Mouse (Mus musculus): ENCODE measurements around the gene Lif. TPM values are rescaled to one million over a fixed set of nuclear protein-coding genes. Genes with fewer than 3 reads are reported as not detected.

Lif gene
- polyA plus RNA-seq, 1 experiment from 2014 or later, result 0.49 TPM

GRCm38 (mm10) chr11:4235052-4235655 lies 22.2 kb upstream of the Lif start:
- no peak for ATAC-seq (ENCODE audit: insufficient number of reproducible peaks, low FRiP score, low TSS enrichment, low read depth)
- H3K4me2 ChIP-seq, result no peak overlapping the region
- no peak overlapping the region for H3K4me3 ChIP-seq
- 85% methylated on average over 6 of the region's 6 CpGs for WGBS
- no peak overlapping the region for H3K9ac ChIP-seq
- H3K4me1 ChIP-seq, result no peaks in the 10 kb centered on the region; the same call in 1 of the 2 replicates
- H3K27ac ChIP-seq, result no peak overlapping the region
- no peaks in the 10 kb centered on the region for H3K36me3 ChIP-seq
- H3K27me3 ChIP-seq, result no peaks in the 10 kb centered on the region
- H3K9me3 ChIP-seq, result no peaks in the 10 kb centered on the region

DNA sequence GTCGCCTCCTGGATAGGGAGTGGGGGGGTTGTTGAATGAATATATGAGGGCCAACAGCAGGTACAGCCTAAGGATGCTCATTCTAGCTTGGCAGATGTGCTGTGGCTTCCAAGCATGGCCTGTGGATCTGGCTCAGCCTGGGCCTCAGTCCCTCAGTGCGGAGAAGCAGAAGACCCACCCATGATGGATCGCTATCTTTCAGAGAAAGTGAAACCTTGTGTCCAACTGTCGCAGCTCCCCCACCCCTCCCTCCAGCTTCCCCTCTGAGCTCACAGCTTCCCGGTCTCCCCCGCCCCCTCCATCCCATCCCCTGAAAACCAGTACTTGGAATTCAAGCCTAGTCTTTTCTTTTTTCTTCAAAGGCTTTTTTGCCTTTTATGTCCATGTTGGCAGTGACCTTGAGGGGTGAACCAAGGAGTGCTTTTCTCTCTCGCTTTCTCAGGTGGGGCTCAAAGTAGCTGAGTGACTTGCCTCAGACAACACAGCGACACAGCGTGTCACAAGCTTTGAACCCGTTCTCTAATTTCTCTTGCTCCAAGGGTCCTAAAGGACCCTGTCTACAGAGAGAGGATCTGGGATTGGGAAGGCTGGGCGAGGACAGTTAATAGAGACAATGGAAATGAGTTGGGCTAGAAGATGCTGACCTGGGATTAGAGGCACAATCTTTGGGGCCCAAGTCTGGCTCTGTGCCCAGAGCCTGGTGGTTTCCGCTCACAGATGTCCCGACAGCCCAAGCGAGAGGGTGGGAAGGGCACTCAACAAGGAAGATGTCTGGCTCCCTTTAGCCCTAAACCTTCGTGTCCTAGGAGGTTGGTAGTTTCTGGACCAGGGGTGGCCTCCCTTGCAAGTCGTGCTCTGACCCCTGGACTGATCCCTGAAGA lies 21.5 kb upstream of the Lif start, which contains the start of gene Osm:
Gene Osm, plus strand, starts transcription at position 756 of the 881 bp plus-strand sequence.
- WGBS, result 70% methylated on average over 16 of the region's 16 CpGs
- Histone ChIP-seq H3K36me3 (no peaks in the 10 kb centered on the region), H3K27me3 (no peaks in the 10 kb centered on the region), H3K9me3 (no peaks in the 10 kb centered on the region), H3K4me2 (no peak within 1 kb of the TSS), H3K4me3 (no peak within 1 kb of the TSS), H3K27ac (no peak within 1 kb of the TSS), H3K9ac (no peak within 1 kb of the TSS), H3K4me1 (no peaks in the 10 kb centered on the region; the same call in 1 of the 2 replicates)
- ATAC-seq (ENCODE audit: insufficient number of reproducible peaks, low FRiP score, low TSS enrichment, low read depth), result no peak

DNA sequence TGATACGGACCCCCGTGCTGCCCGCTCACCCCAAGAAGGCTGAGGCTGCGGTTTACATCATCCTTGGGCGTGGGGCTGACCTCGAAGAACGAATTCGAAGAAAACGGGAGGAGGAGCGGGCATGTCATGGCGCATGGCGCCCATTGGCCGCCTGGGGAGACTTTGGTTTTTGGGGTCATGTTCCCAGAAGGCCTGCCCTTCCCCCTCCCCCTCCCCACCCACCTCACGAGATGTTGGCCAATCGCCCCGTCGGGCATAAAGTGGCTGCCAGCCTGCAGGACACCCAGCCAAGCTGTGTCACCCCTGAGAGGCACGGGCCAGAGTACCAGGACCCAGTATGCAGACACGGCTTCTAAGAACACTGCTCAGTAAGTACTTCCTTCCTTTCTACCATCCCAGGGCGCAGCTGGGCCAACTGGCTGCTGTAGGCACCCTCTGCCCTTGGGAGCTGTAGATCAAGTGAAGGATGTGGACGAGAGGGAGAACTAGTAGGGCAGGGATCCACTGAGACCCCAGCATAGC lies 20.8 kb upstream of the Lif start:
- ATAC-seq (ENCODE audit: insufficient number of reproducible peaks, low FRiP score, low TSS enrichment, low read depth), result no peak
- no peaks in the 10 kb centered on the region for H3K36me3 ChIP-seq
- no peaks in the 10 kb centered on the region; the same call in 1 of the 2 replicates for H3K4me1 ChIP-seq
- H3K4me2 ChIP-seq, result no peak overlapping the region
- H3K27ac ChIP-seq, result no peak overlapping the region
- H3K27me3 ChIP-seq, result no peaks in the 10 kb centered on the region
- H3K4me3 ChIP-seq, result no peak overlapping the region
- no peaks in the 10 kb centered on the region for H3K9me3 ChIP-seq
- no peak overlapping the region for H3K9ac ChIP-seq
- WGBS, result 87% methylated on average over 21 of the region's 21 CpGs

GRCm38 (mm10) chr11:4237389-4237912 lies 19.9 kb upstream of the Lif start:
- Histone ChIP-seq H3K9ac (no peak overlapping the region), H3K4me3 (no peak overlapping the region), H3K4me1 (no peaks in the 10 kb centered on the region; the same call in 1 of the 2 replicates), H3K36me3 (no peaks in the 10 kb centered on the region), H3K27ac (no peak overlapping the region), H3K27me3 (no peaks in the 10 kb centered on the region), H3K4me2 (no peak overlapping the region), H3K9me3 (no peaks in the 10 kb centered on the region)
- WGBS, result 77% methylated on average over 18 of the region's 18 CpGs
- no peak for ATAC-seq (ENCODE audit: insufficient number of reproducible peaks, low FRiP score, low TSS enrichment, low read depth)

DNA sequence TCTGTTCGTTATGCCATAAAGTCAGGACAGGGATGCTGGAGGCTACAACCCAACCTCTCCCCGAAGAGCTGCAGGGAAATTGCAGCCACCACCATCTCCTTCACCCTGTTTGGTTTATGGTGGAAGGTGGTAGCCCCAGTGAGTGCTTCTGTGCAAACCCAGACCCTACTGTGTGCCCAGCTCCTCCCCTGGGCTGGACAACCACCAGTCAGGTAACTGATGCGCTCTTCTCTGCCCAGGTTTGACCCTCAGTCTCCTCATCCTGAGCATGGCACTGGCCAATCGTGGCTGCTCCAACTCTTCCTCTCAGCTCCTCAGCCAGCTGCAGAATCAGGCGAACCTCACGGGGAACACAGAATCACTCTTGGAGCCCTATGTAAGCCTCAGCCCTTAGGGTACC lies 19.2 kb upstream of the Lif start:
- H3K9ac ChIP-seq, result no peak overlapping the region
- whole genome bisulfite sequencing, result 78% methylated on average over 6 of the region's 6 CpGs
- no peaks in the 10 kb centered on the region; the same call in 1 of the 2 replicates for H3K4me1 ChIP-seq
- ATAC-seq (ENCODE audit: insufficient number of reproducible peaks, low FRiP score, low TSS enrichment, low read depth), result no peak
- H3K27ac ChIP-seq, result no peak overlapping the region
- no peaks in the 10 kb centered on the region for H3K27me3 ChIP-seq
- H3K36me3 ChIP-seq, result no peaks in the 10 kb centered on the region
- no peak overlapping the region for H3K4me3 ChIP-seq
- no peaks in the 10 kb centered on the region for H3K9me3 ChIP-seq
- no peak overlapping the region for H3K4me2 ChIP-seq

DNA sequence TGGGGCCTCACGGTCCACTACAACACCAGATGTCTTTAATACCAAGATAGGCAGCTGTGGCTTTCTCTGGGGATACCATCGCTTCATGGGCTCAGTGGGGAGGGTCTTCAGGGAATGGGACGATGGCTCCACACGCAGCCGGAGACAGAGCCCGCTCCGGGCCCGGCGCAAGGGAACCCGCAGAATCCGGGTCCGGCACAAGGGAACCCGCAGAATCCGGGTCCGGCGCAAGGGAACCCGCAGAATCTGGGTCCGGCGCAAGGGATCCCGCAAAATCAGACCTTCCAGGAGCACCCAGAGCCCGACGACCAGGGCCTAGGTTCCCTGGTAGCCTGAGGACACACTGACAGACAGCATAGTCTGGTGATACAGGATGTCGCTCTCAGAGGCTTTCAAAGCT lies 17.7 kb upstream of the Lif start:
- ATAC-seq (ENCODE audit: insufficient number of reproducible peaks, low FRiP score, low TSS enrichment, low read depth), result no peak
- Histone ChIP-seq H3K4me1 (no peaks in the 10 kb centered on the region; the same call in 1 of the 2 replicates), H3K27me3 (no peaks in the 10 kb centered on the region), H3K27ac (no peak overlapping the region), H3K9ac (no peak overlapping the region), H3K4me2 (no peak overlapping the region), H3K4me3 (no peak overlapping the region), H3K36me3 (no peaks in the 10 kb centered on the region), H3K9me3 (no peaks in the 10 kb centered on the region)
- WGBS, result 89% methylated on average over 23 of the region's 23 CpGs

GRCm38 (mm10) chr11:4240151-4240550 lies 17.2 kb upstream of the Lif start:
- H3K9ac ChIP-seq, result no peak overlapping the region
- H3K9me3 ChIP-seq, result no peaks in the 10 kb centered on the region

DNA sequence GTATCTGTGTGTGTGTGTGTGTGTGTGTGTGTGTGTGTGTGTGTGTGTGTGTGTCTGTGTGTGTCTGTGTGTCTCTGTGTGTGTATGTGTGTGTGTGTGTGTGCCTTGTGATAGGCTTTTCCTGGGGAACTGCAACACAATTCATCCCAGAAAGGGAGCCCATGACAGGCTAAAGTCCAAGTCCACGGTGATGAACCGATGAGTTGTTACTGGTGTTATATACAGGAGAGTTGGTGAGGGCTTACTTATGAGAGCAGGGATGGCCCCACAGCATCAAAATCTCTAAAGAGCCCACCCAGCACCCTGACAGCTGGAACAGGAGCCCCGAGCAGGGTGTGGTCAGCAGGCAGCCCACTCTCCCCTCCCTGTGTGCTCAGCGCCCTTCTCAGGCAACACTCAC lies 16.2 kb upstream of the Lif start:
- WGBS, result 68% methylated on average over 4 of the region's 4 CpGs
- Histone ChIP-seq H3K27me3 (no peaks in the 10 kb centered on the region), H3K27ac (no peak overlapping the region), H3K36me3 (no peaks in the 10 kb centered on the region), H3K4me3 (no peak overlapping the region), H3K9me3 (no peaks in the 10 kb centered on the region), H3K9ac (no peak overlapping the region), H3K4me1 (no peaks in the 10 kb centered on the region; the same call in 1 of the 2 replicates), H3K4me2 (no peak overlapping the region)
- ATAC-seq (ENCODE audit: insufficient number of reproducible peaks, low FRiP score, low TSS enrichment, low read depth), result no peak

More at GRCm38 (mm10) chr11:4240151-4240550, 17.2 kb upstream of the Lif start:
- H3K4me2 ChIP-seq, result no peak overlapping the region
- no peak overlapping the region for H3K4me3 ChIP-seq
- 73% methylated on average over 7 of the region's 7 CpGs for WGBS
- no peak for ATAC-seq (ENCODE audit: insufficient number of reproducible peaks, low FRiP score, low TSS enrichment, low read depth)
- no peak overlapping the region for H3K27ac ChIP-seq
- H3K36me3 ChIP-seq, result no peaks in the 10 kb centered on the region
- no peaks in the 10 kb centered on the region for H3K27me3 ChIP-seq
- H3K4me1 ChIP-seq, result no peaks in the 10 kb centered on the region; the same call in 1 of the 2 replicates

GRCm38 (mm10) chr11:4246126-4246525 lies 11.2 kb upstream of the Lif start:
- Histone ChIP-seq H3K9ac (no peak overlapping the region), H3K27ac (no peak overlapping the region), H3K27me3 (no peaks in the 10 kb centered on the region), H3K9me3 (no peaks in the 10 kb centered on the region), H3K4me1 (no peaks in the 10 kb centered on the region), H3K4me3 (no peak overlapping the region), H3K4me2 (no peak overlapping the region), H3K36me3 (no peaks in the 10 kb centered on the region)
- no peak for ATAC-seq (ENCODE audit: insufficient number of reproducible peaks, low FRiP score, low TSS enrichment, low read depth)
- 47% methylated on average over 6 of the region's 6 CpGs for WGBS

GRCm38 (mm10) chr11:4246623-4247022 lies 10.7 kb upstream of the Lif start:
- Histone ChIP-seq H3K4me2 (no peak overlapping the region), H3K4me3 (no peak overlapping the region), H3K9me3 (no peaks in the 10 kb centered on the region), H3K36me3 (no peaks in the 10 kb centered on the region), H3K27me3 (no peaks in the 10 kb centered on the region), H3K9ac (no peak overlapping the region), H3K27ac (no peak overlapping the region), H3K4me1 (no peaks in the 10 kb centered on the region)
- WGBS, result 61% methylated on average over 4 of the region's 4 CpGs
- no peak for ATAC-seq (ENCODE audit: insufficient number of reproducible peaks, low FRiP score, low TSS enrichment, low read depth)

DNA sequence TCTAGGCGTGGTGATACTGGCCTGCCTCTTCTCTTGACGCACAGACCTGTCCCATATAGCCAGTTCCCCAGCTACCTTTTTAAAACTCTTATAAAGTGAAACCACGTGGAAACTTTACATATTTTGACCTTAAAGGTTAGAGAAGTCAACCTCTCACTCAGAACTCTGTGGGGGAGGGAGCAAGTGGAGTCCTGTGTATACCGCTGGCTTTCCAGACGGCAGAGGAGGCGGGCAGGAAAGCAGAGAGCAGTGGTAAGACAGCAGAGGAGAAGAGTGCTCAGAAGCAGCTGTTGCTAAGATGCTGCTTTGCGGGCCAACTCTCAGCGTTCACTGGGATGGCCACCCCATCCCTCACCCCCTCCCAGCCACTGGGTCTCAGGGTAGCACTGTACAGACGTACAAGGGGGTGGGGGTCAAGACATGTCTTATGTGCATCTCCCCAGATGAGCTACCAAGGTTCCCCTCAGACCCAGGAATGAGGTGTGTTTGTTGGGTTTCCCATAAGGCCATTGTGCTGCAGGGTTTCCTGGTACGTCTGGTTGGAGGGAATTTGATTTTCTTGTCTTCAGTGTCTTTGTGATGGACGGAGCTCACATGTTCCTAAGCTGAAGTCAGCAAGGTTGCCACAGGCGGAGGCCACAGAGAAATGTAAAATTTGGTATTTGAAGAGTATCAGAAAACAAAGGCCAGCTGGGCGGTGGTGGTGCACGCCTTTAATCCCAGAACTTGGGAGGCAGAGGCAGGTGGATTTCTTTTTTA lies 10.0 kb upstream of the Lif start:
- WGBS, result 73% methylated on average over 14 of the region's 14 CpGs
- ATAC-seq (ENCODE audit: insufficient number of reproducible peaks, low FRiP score, low TSS enrichment, low read depth), result no peak

More for the DNA sequence above, 10.0 kb upstream of the Lif start:
- Histone ChIP-seq H3K27me3 (no peaks in the 10 kb centered on the region), H3K4me3 (no peak overlapping the region), H3K9me3 (no peaks in the 10 kb centered on the region), H3K4me2 (no peak overlapping the region), H3K9ac (no peak overlapping the region), H3K4me1 (no peaks in the 10 kb centered on the region), H3K36me3 (no peaks in the 10 kb centered on the region), H3K27ac (no peak overlapping the region)
